Mouse (Mus musculus) urinary bladder, adult 2 months (tissue): Measurements from ENCODE around the gene 1700010B08Rik. TPM values are rescaled to one million over a fixed set of nuclear protein-coding genes. Genes with fewer than 3 reads are reported as not detected.

Source experiments
- DNase-seq: peaks from one replicate; pipeline ENCODE4 v3.0.0; 2022; ENCODE audit warnings: low spot score
- polyA plus RNA-seq: library from polyadenylated mRNA; depleted of rRNA; stranded (reverse); fragments of >200 nt; gene quantifications from 2 replicates; pipeline ENCODE4 v1.2.3, GENCODE M21; 2012

1700010B08Rik gene
- polyA plus RNA-seq, 1 experiment: not detected

GRCm38 (mm10) chr2:173722251-173722857 is 3.1 kb downstream of the 1700010B08Rik start:
- no peak for DNase-seq

GRCm38 (mm10) chr2:173724382-173724781 is 5.2 kb downstream of the 1700010B08Rik start:
- DNase-seq: no peak

GRCm38 (mm10) chr2:173724940-173725807 is 6.0 kb downstream of the 1700010B08Rik start:
- no peak for DNase-seq

- no peak for DNase-seq
These were observed 6.6 kb downstream of the 1700010B08Rik start for GRCm38 (mm10) chr2:173725819-173726218.

GRCm38 (mm10) chr2:173730444-173730966 is 11.3 kb downstream of the 1700010B08Rik start:
- DNase-seq: no peak

- DNase-seq: no peak
These were observed 15.2 kb downstream of the 1700010B08Rik start for GRCm38 (mm10) chr2:173734426-173734825.

- peak; percentile 99 for DNase-seq
These were observed 18.2 kb downstream of the 1700010B08Rik start, which contains the start of gene Vapb for GRCm38 (mm10) chr2:173737222-173737989. TSS of gene Vapb (plus strand) at chr2:173737511.

- DNase-seq: no peak
These were observed 19.0 kb downstream of the 1700010B08Rik start for GRCm38 (mm10) chr2:173738232-173738631.

- no peak for DNase-seq
These were observed 19.9 kb downstream of the 1700010B08Rik start for GRCm38 (mm10) chr2:173739107-173739506.

- DNase-seq: no peak
These were observed 22.9 kb downstream of the 1700010B08Rik start for GRCm38 (mm10) chr2:173742090-173742489.

GRCm38 (mm10) chr2:173742744-173743143 is 23.5 kb downstream of the 1700010B08Rik start:
- DNase-seq: no peak

GRCm38 (mm10) chr2:173744070-173744815 is 25.0 kb downstream of the 1700010B08Rik start:
- no peak for DNase-seq

- no peak for DNase-seq
These were observed 29.9 kb downstream of the 1700010B08Rik start for GRCm38 (mm10) chr2:173748961-173749659.

GRCm38 (mm10) chr2:173755433-173756144 is 36.4 kb downstream of the 1700010B08Rik start:
- DNase-seq: no peak

- no peak for DNase-seq
These were observed 38.5 kb downstream of the 1700010B08Rik start for GRCm38 (mm10) chr2:173757624-173758155.

GRCm38 (mm10) chr2:173760607-173761006 is 41.4 kb downstream of the 1700010B08Rik start:
- DNase-seq: no peak

GRCm38 (mm10) chr2:173764629-173765028 is 45.4 kb downstream of the 1700010B08Rik start:
- DNase-seq: no peak

GRCm38 (mm10) chr2:173767959-173768595 is 48.9 kb downstream of the 1700010B08Rik start:
- DNase-seq: no peak

- DNase-seq: no peak
These were observed 50.0 kb downstream of the 1700010B08Rik start for GRCm38 (mm10) chr2:173769183-173769582.
